In genomic region chr6:118649121-118649783, GRCm38 (mm10) we compare ENCODE assay signal across 20 mouse cellular contexts.
"Had no signal": no experiment of that assay in that cellular context is flagged by ENCODE, and none has a peak within 500 bp of the region (broad histone marks: within the 10 kb centered on the region; RNA-seq: fewer than 3 reads in every experiment).

No protein-coding gene starts in this region.

- H3K36me3 ChIP-seq: liver, embryonic 15.5 days had no signal

- H3K9me3 ChIP-seq: liver, embryonic 15.5 days; lung, embryonic 15.5 days; megakaryocyte, embryonic 14.5 days; midbrain, embryonic 13.5 days; midbrain, embryonic 15.5 days; neural tube, embryonic 12.5 days had no signal

- H3K27ac ChIP-seq: liver, embryonic 15.5 days; lung, embryonic 15.5 days; macrophage; midbrain, embryonic 13.5 days; midbrain, embryonic 15.5 days; neural tube, embryonic 12.5 days had no signal

- H3K4me2 ChIP-seq: liver, embryonic 15.5 days; lung, embryonic 15.5 days; midbrain, embryonic 11.5 days; midbrain, embryonic 13.5 days; midbrain, embryonic 15.5 days; neural tube, embryonic 12.5 days had no signal

- H3K4me1 ChIP-seq: liver, embryonic 15.5 days; lung, embryonic 15.5 days; neural tube, embryonic 12.5 days had no signal

- H3K9ac ChIP-seq: liver, embryonic 15.5 days; liver, postnatal 0 days; lung, embryonic 15.5 days; midbrain, embryonic 13.5 days; midbrain, embryonic 15.5 days; neural tube, embryonic 12.5 days had no signal

- H3K27me3 ChIP-seq: liver, embryonic 15.5 days; lung, embryonic 15.5 days; midbrain, embryonic 13.5 days; midbrain, embryonic 15.5 days; neural tube, embryonic 12.5 days had no signal

- DNase-seq: liver, postnatal 0 days; lung, adult 2 months; lung, postnatal 14 days; lung, postnatal 36 days; retina, postnatal 1 day; right cerebral cortex, postnatal 14 days; right cerebral cortex, postnatal 4 days; spleen, adult 18-20 months; thymus, adult 18-20 months; thymus, postnatal 14 days; thymus, postnatal 36 days had no signal

- H3K4me3 ChIP-seq: liver, embryonic 15.5 days; lung, embryonic 15.5 days; megakaryocyte, embryonic 14.5 days; midbrain, embryonic 13.5 days; midbrain, embryonic 15.5 days; neural tube, embryonic 12.5 days had no signal

- ATAC-seq: liver, postnatal 0 days; lung, postnatal 0 days; midbrain, embryonic 13.5 days; midbrain, embryonic 15.5 days had no signal
